Mouse (Mus musculus) monocyte, adult 2 months (primary cell): ENCODE results near the gene Mad1l1.

ENCODE experiments used
- DNase-seq, 2 experiments: peaks; one replicate each; pipeline ENCODE4 v3.0.0; 2022; ENCODE audit warnings: low spot score in 2 of 2, low read depth in 1 of 2

Gene Mad1l1

DNA sequence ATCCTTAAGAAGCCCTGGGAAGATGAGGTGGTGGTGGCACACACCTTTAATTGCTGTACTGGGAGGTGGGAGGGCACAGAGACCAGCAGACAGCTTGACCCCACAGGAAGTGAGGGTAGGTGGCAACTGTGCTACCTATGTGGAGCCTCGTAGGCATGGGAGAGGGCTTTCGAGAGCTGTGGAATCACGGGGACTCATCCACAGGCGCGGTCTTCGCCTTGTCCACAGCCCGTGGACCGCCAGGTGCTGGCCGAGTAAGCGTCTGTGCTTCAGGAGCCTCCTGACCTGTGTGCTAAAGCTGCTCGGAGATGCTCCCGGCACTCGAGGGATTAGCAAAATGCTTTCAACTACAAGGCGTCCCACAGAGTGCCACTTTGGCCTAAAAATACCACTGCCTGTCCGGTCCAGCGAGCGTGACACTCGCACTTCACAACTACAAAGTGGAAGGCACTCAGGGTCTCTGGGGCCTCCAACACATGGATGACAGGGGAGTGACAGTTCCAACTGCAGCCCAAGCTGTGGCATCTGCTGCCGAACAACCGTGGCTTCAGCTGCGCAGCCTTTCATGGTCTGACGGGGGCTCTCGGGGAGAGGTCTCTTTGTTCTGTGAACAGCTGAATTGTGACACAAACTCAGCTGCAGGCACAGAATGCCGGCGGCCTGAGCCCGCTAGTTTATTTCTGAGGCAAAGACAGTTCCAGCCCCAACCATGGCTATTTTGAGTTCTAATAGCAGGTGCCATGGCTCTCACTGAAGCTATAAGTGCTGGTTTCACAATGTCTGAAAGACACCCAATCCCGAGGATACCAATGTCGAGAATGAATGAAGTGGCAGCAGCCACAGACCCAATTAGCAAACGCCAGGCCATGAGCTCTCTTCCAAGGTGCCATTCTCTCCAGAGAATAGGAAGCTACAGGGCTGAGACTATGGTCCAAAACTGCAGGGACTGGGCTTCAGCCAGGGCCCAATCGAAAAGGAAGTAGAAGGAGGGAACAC is 57.3 kb downstream of the Mad1l1 start:
- no peak for DNase-seq

DNA sequence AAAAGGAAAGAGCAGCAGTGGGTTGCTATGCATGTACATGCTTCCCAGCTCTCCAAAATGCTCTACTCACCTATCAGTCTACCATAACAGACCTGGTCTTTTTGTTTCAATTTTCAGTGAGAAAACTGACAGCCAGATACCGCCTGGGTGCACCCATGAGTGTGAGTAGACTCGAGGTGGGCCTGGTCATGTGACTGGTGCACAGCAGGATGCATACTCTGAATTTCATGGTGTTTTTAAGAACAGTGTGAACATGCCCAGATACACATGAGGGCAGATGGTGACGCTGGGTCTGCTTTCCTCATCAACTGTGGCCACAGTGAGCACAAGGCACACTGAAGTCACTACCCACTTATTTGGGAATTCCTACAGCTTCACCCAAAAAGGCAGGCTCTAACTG is 59.0 kb downstream of the Mad1l1 start:
- DNase-seq: no peak

DNA sequence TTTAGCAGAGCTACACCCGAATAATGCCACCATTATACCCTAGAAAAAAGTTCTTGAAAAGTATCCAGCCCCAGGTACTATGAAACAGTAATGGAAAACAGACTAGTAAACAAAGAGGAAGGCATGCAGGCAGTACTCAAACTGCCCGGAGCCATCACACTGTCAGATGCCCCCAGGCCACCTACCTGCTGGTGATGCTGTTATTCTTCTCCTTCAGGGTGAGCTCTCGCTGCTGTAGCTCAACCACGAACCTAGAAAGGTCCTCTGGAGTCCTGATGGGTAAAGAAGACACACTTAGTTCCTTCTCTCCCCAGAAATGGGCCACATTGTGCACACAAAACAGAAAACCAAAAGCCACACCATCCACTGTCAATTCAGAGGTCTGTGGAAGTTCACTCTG is 60.0 kb downstream of the Mad1l1 start:
- no peak for DNase-seq

DNA sequence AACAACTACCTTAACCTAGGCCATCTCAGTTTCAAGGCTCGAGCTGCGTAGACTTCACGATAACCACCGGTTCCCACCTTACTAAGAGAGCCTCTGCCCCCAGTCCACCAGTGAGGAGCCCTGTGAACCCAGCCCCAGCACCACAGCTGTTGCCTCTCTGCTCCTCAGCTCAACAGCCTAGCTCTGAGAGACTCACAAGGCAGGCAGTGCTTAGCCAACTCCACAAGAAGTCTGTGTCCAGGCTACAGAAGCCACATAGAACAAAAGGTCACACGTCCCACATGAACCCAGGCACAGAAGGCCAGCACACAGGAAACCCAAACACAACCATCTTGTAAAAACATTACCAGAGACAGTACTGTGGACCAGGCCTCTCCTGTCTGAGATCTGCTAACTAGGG is 62.7 kb downstream of the Mad1l1 start:
- DNase-seq: no peak

DNA sequence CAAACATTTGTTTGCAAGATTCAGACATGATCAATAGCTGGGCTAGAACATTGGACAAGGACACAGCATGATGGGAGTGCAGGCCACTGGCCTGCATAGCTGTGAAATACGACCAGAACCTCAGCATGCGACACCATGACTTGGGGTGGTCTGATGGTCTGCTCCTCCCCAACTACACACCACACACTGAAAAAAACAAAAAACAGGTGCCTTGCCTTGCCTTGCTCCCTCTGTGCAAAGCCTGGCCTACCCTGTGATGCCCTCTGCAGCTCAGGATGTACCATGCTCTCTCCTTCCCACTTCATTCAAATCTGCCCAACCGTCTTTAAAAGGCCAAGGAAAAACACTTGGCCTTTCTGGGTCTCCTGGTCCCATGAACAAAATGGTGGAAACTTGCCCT is 63.3 kb downstream of the Mad1l1 start:
- DNase-seq: no peak

DNA sequence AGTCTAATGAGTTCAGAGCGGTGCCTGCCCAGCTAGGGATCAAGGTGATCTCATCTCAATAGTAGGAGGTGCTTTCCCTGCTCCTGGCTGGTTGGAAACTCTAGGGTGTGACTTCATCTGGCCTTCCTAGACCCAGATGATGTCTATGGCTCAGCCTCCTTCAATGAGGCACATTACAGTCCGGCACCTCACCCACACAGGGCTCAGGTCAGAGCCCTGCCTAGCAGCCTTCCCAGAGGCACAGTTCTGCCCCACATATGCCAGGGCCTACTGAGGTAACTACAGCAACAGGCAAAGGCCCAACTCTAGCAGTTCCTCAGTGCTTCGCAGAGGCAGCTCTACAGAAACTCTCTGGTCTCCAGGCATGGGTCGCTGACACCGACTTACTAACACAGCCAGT is 63.9 kb downstream of the Mad1l1 start:
- DNase-seq: no peak

DNA sequence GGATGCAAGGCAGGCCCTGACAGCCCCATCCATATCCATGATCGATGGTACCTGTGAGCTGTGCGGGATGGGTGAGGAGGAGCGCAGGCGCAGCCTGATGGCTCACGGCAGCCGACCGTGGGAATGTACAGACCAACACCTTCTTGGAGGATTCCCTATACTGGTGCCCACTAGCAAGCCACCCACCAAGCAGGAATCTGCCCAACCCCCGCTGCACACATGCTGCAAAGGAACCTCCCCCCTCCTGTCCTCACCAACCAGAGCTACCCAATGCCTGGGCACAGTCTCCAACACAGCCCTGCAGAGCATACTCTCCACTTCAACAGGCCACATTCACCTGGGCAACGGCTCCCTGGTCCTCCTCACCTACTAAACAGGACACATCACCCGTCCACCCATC is 64.7 kb downstream of the Mad1l1 start:
- no peak for DNase-seq

DNA sequence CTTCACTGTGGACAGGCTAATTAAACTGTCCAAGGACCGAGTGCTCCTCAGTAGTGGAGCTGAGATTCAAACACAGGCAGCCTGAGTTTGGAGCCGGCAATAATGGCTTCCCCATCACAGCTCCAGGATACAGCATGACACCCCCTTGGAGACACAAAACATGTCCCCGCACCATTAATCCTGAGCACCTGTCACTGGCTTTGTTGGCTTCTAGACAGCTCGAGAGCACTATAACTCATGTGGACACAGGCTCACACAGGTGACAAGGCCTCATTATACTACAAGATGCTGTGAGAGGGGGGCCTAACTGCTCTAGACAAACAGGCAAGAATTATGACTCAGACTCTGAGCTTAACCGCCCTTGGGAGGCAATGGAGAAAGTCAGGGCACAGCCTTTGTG is 66.1 kb downstream of the Mad1l1 start:
- no peak for DNase-seq

DNA sequence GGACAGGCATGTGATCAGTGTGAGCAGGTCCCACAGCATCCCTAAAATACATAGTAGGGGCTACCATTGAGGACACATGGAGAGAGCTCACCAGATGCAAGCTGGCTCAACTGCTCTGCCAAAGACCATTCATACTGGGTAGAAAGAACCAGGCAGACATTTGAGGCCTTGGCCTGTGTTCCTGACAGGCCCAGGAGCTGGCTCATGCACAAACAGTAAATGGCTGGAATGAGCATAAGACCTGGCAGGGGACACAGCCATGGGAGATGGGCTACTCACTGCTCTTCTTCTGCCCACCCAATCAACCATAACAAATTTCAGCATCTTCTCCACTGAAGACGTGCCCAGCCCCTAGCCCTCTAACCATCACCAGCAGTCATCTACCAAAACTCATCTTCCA is 66.7 kb downstream of the Mad1l1 start:
- DNase-seq: no peak

DNA sequence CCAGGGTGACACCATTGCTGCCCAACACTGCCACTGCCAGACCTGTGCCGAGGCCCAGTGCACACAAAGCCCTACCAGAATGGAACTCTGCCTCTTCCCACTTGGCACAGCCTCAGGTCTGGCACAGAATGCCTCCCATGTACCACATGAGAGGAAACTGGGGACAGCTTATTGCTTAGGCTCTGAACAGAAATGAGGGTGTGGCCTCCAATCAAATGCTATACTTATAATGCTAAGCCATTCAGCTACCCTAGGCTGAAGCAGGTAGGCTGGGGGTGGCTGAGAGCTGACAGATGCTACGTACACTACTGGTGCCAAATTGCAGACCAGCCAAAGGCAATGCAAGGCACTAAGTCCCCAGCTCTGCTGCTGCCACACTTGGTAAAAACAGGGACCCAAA is 69.4 kb downstream of the Mad1l1 start:
- no peak for DNase-seq

DNA sequence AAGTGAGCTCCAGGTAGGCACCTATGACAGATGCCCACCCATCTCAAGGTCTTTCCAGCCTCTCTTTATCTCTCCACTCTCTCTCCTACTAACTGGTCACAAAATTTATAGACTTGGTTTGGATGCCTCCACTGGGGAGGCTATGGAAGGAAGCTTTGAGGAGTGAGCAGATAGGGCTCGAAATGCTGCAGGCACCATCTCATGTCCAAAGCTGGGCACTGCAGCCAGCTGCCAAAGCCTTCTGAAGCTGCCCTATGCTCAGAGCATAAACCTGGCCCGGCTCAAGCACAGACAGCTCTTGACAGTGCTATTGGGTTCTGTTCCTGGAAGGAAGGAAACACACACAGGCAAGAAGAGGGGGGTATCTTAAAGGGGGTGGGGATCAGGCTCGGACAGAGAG is 71.0 kb downstream of the Mad1l1 start:
- DNase-seq: no peak

DNA sequence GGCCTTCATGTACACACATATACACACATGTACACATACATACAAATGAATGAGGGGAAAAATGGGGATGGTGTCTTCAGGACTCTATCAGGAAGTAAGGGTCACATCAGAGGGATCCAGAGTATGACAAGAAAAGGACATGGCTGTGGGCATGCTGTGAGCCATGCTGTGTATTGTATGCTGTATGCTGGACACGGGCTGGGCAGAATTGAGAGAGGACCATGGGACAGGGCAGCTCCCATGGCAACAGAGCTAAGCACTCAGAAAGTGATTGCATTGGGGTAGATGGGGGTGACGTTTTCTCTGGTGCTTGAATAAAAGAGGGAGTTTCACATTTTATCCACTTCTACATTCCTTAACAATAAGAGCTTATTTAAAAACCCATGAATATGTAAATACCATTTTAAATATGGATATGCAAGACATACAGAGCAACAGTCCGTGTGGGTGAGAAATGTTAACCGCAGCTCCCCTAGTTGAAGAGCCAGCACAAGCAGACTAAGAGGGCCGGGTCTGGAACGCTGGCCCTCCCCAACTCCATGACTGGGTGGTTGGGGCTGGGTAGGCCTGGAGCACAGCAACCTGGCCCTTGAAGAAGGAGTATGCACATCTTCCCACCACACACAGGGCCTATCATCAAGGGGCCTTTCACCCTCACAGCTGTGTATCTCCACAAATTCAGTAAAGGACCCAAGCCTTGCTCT is 71.8 kb downstream of the Mad1l1 start:
- DNase-seq: no peak

DNA sequence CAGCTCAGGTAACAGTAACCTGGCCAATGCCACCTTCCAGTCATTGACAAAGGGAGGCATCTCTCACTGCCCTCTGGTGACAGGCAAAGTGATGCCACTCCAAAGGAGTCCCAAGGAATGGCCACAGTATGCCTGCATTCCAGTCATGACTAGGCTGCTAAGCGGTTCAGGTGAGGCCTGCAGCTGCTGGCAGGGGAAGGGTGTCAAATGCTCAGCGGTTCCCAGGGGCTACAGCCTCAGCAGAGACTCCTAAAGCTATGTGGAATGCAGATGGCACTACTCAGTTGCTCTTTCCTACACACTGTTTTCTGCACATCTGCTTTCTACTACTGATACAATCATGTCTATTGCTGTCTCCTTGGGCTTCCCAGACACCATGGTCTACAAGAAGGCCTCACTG is 73.3 kb downstream of the Mad1l1 start:
- no peak for DNase-seq

DNA sequence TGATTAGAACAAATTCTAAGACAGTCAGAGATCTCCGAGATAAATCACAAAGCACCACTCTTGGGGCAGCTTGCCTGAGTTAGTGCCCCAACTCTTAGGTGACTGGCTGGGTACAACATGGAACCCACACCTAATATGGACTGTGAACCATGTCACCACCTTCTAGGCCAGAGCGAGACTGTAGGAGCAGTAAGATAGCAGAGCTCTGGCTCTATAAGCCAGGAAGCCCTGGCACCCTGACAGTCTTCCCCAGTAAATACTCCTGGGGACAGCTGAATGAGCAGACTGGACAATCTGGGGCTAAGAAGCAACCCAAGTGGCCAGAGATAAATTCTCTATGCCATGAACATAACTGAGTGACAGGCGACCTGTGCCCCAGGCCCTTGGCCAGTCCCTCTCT is 81.1 kb downstream of the Mad1l1 start:
- DNase-seq: no peak

DNA sequence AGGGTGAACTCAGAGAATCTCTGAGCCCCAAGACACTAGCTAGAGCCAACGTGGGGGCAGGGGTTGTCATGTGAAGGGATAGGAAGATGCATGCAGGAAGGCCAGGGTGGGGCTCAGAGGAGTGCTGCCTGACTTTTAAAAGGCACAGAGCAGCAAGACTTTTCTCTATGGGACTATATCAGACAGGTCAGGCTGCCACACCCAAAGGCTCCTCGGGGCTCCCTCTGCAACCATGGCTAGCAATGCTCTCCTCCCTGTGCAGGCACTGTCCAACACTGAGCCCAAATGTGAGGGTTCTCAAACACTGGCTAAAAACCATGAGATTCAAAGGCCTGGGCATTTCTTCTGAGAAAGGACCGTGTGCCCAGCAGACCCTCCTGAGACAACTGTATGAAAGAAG is 82.5 kb downstream of the Mad1l1 start:
- no peak for DNase-seq

DNA sequence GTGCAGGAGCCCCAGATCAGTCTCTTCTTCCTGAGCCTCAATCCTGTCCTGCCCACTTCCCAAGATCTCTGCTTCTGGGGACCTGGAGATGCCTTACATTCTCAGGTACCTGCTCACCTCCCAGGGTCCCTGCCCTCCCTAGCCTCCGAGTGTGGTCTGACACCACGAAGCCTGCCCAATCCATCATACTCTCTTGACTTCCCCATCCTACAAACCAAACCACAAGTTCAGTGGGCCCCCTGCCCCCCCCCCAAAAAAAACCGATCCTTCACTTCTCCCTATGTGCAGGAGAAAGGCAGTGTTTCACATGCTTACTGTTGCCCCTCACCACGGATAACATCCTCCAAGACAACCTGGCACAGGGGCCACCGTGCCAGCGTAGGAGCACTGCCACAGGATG is 90.5 kb downstream of the Mad1l1 start:
- no peak for DNase-seq

DNA sequence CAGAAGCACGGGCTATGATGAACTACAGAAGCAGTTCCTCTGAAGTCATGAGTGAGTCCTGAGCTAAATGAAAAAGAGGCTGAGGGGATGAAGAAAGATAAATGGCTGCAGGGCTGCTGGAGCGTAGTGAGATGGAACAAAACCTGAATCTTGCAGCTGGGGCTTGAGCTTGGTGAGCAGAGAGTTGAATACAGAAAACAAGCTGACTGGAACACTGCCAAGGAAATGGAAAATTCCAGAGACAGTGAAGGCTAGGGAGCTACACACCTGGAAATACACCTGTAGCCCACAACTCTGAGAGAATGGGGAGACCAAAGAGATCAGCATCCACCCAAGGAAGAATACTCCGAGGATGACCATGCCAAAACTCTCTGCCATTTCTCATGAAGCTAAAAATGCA is 93.0 kb downstream of the Mad1l1 start:
- DNase-seq: no peak

DNA sequence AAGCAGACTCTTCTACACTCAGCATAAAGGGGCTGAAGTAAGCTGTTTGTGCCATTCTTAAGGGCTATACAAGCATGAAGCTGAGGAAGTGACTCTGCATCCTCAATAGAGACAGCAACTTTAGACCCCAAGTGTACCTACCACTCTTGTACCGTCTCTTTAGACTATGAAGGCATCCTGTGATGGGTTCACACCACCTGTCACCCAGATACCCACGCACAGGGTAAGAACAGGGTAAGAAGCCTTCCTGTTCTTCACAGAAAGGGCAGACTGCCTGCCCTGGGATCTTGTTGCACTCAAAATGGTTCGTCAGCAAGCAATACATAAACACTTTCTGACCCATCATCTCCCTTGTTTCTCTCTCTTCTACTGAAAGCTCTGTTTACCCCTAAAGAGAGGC is 94.5 kb downstream of the Mad1l1 start:
- no peak for DNase-seq

DNA sequence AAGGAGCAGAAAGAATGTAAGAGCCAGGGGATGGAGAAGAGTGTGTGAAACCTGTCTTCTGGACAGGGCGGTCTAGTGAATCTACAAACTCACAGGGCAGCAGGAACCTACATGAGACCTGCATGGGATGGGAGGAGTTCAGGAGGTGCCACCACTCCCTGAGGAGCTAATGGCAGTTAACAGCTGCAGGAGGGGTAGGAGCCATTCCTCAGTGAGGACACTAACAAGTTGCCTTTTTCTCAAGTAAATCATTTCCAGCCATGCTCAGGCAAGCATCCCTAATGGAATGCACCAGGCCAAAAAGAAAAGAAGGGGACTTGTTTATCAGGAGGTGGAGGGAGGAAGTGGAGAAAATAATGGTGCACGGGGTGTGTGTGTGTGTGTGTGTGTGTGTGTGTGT is 95.5 kb downstream of the Mad1l1 start:
- DNase-seq: no peak

DNA sequence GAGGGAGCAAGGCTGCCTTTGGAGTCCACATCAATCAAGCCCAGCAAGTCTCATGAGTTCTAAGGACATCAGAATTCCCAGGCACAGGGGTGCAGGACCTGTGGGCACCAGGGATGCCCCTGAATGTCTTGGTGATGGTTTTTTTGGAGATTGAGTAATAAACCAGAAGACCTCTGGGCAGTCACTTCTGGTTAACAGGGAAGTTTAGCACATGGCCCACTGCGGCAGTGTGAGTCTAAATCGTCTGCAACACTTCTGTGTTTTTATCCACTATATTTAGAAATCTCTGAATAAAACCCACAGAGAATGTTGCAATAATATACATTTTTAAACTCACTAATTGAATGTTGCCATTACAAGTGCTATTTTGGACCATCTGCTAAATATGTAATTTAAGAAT is 96.2 kb downstream of the Mad1l1 start:
- DNase-seq: no peak

DNA sequence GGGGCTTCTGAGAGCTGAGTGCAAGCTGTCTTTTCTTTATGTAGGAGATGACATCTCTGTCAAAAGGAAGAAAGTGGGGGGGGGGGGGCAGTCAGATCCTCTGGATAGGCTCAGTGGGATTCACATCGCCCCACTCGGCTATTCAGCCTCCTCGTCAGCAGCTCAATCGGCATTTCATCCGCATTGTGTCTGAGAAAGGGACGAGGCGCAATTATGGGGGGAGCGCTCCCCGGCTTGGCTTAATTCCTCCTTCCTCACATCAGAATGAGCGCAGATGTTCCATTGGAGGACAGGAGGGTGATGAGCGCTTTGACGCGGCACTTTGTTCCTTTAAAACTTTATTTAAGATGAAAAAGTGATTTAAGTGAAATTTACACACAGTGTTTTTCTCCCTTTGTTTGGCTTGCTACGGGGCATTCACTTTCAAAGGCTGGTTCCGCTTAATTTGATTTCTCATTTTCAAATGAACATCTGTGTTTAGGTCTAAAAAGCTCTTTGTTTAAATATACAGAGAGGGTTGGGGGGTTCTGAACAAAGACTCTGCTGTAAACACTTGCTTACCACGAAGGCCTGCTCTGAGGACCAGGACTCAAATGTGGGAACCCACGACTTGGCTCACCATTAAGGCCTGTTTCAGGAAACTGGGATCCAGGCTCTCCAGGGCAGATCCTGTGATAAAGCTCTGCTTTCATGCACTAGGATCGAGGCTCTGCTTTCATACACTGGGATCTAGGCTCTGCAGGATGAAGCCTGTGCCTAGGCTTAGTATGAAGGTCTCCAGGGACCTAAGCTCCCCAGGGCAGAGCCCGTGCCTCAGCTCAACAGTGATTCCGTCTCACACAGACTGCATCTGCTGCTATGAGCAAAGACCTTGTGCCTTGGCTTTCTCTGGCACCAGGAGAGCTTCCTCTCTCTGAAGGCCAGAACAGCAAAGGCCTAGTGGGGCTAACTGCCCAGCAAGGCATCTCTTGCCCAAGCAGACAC is 98.0 kb downstream of the Mad1l1 start:
- DNase-seq: no peak
